Mouse (Mus musculus) embryonic facial prominence, embryonic 13.5 days (tissue): ENCODE results near the gene P2rx5. TPM values are rescaled to one million over a fixed set of nuclear protein-coding genes. Genes with fewer than 3 reads are reported as not detected.
A peak's percentile ranks its signal among the peaks of the same experiment; 100 is the strongest.

Source experiments
- ATAC-seq: fragments of 200-750 bp; cut with Nextera tagmentation; 2 replicates; pipeline ENCODE4 v1.8.0; 2017; ENCODE audit warnings: low read depth; ENCODE audit not compliant: insufficient number of reproducible peaks, insufficient read depth, low FRiP score, low TSS enrichment
- H3K27ac ChIP-seq: fragments of 300-500 bp; sonication (generic); 2 replicates; pipeline ENCODE4 v1.5.1; 2015; ENCODE audit warnings: moderate library complexity, mild to moderate bottlenecking, inconsistent platforms
- H3K27me3 ChIP-seq: fragments of 300-500 bp; sonication (generic); 2 replicates; pipeline ENCODE4 v1.6.1; 2015; ENCODE audit warnings: mild to moderate bottlenecking, inconsistent platforms
- H3K36me3 ChIP-seq: fragments of 300-500 bp; sonication (generic); 2 replicates; pipeline ENCODE4 v1.6.1; 2015; ENCODE audit warnings: mild to moderate bottlenecking, inconsistent platforms
- H3K4me1 ChIP-seq: fragments of 300-500 bp; sonication (generic); 2 replicates; pipeline ENCODE4 v1.6.1; 2015; ENCODE audit warnings: inconsistent platforms
- H3K4me2 ChIP-seq: fragments of 300-500 bp; sonication (generic); 2 replicates; pipeline ENCODE4 v1.6.1; 2015; ENCODE audit warnings: moderate library complexity, mild to moderate bottlenecking, inconsistent platforms
- H3K4me3 ChIP-seq: fragments of 300-500 bp; sonication (generic); 2 replicates; pipeline ENCODE4 v1.5.1; 2015; ENCODE audit warnings: mild to moderate bottlenecking, inconsistent platforms
- H3K9ac ChIP-seq: fragments of 300-500 bp; sonication (generic); 2 replicates; pipeline ENCODE4 v1.6.1; 2015; ENCODE audit warnings: mild to moderate bottlenecking, inconsistent platforms
- H3K9me3 ChIP-seq: fragments of 300-500 bp; sonication (generic); 2 replicates; pipeline ENCODE4 v1.6.1; 2016; ENCODE audit warnings: inconsistent platforms
- WGBS: fragments of 180-500 bp; shearing (Covaris S2); methylation state at CpG from one replicate; pipeline ENCODE4 v1.1.7; 2015; ENCODE audit warnings: mixed read lengths; 5-methylcytosine and 5-hydroxymethylcytosine counted together
- polyA plus RNA-seq: library from polyadenylated mRNA; unstranded; fragments of >200 nt; fragmentation: Nextera tagmentation; extraction: Ambion mirVana; gene quantifications from 2 replicates; pipeline ENCODE4 v1.2.1, GENCODE M21; 2015

The P2rx5 gene
- polyA plus RNA-seq, 1 experiment from 2014 or later = 0.25 TPM

GRCm38 (mm10) chr11:73146026-73146974, 13.9 kb upstream of the P2rx5 start:
- WGBS = 57% methylated on average over 11 of the region's 11 CpGs
- H3K4me2 ChIP-seq = no peak overlapping the region
- H3K4me1 ChIP-seq = no peaks in the 10 kb centered on the region
- no peaks in the 10 kb centered on the region for H3K36me3 ChIP-seq
- no peaks in the 10 kb centered on the region for H3K9me3 ChIP-seq
- ATAC-seq = no peak
- no peak overlapping the region for H3K4me3 ChIP-seq
- no peaks in the 10 kb centered on the region for H3K27me3 ChIP-seq
- no peak overlapping the region for H3K27ac ChIP-seq
- H3K9ac ChIP-seq = no peak overlapping the region

GRCm38 (mm10) chr11:73146975-73147365, 13.3 kb upstream of the P2rx5 start:
- H3K9me3 ChIP-seq = no peaks in the 10 kb centered on the region
- WGBS = 61% methylated on average over 7 of the region's 7 CpGs

GRCm38 (mm10) chr11:73148209-73148608, 12.0 kb upstream of the P2rx5 start:
- Histone ChIP-seq H3K27me3 (no peaks in the 10 kb centered on the region), H3K9ac (no peak overlapping the region), H3K27ac (no peak overlapping the region), H3K36me3 (no peaks in the 10 kb centered on the region), H3K9me3 (no peaks in the 10 kb centered on the region), H3K4me1 (no peaks in the 10 kb centered on the region), H3K4me2 (no peak overlapping the region), H3K4me3 (no peak overlapping the region)
- no peak for ATAC-seq
- WGBS = 82% methylated on average over 9 of the region's 9 CpGs

More at GRCm38 (mm10) chr11:73146975-73147365, 13.3 kb upstream of the P2rx5 start:
- Histone ChIP-seq H3K4me3 (no peak overlapping the region), H3K36me3 (no peaks in the 10 kb centered on the region), H3K27me3 (no peaks in the 10 kb centered on the region), H3K9ac (no peak overlapping the region), H3K4me2 (no peak overlapping the region), H3K27ac (no peak overlapping the region), H3K4me1 (no peaks in the 10 kb centered on the region)
- ATAC-seq = no peak

GRCm38 (mm10) chr11:73155071-73155470, 5.2 kb upstream of the P2rx5 start:
- Histone ChIP-seq H3K9me3 (no peaks in the 10 kb centered on the region), H3K4me1 (peaks cover 8% of the 10 kb centered on the region), H3K4me2 (no peak overlapping the region), H3K36me3 (no peaks in the 10 kb centered on the region), H3K4me3 (no peak overlapping the region), H3K27ac (no peak overlapping the region), H3K27me3 (peaks cover 25% of the 10 kb centered on the region), H3K9ac (no peak overlapping the region)
- no peak for ATAC-seq
- WGBS = 65% methylated on average over 6 of the region's 6 CpGs

- Histone ChIP-seq H3K4me1 (peaks cover 11% of the 10 kb centered on the region), H3K36me3 (no peaks in the 10 kb centered on the region), H3K4me3 (peak overlapping the region; percentile 51), H3K9me3 (no peaks in the 10 kb centered on the region), H3K9ac (peak overlapping the region; percentile 69), H3K27ac (no peak overlapping the region), H3K27me3 (peaks cover 43% of the 10 kb centered on the region), H3K4me2 (peak overlapping the region; percentile 86)
- no peak for ATAC-seq
- 25% methylated on average over 6 of the region's 6 CpGs for WGBS
Measured at GRCm38 (mm10) chr11:73160811-73161200, 585 bp downstream of the P2rx5 start.

- H3K27ac ChIP-seq = no peak overlapping the region
- no peaks in the 10 kb centered on the region for H3K9me3 ChIP-seq
- no peak overlapping the region for H3K9ac ChIP-seq
- 90% methylated on average over 4 of the region's 4 CpGs for WGBS
- H3K27me3 ChIP-seq = peaks cover 43% of the 10 kb centered on the region
- ATAC-seq = no peak
- H3K36me3 ChIP-seq = no peaks in the 10 kb centered on the region
- peaks cover 11% of the 10 kb centered on the region for H3K4me1 ChIP-seq
- H3K4me2 ChIP-seq = no peak overlapping the region
- no peak overlapping the region for H3K4me3 ChIP-seq
Measured at GRCm38 (mm10) chr11:73161616-73162015, 1.4 kb downstream of the P2rx5 start.

- no peak for ATAC-seq
- Histone ChIP-seq H3K4me2 (no peak overlapping the region), H3K27ac (no peak overlapping the region), H3K4me1 (peaks cover 11% of the 10 kb centered on the region), H3K9me3 (no peaks in the 10 kb centered on the region), H3K27me3 (peaks cover 42% of the 10 kb centered on the region), H3K36me3 (no peaks in the 10 kb centered on the region), H3K9ac (no peak overlapping the region), H3K4me3 (no peak overlapping the region)
- 83% methylated on average over 5 of the region's 5 CpGs for WGBS
Measured at GRCm38 (mm10) chr11:73162284-73162683, 2.1 kb downstream of the P2rx5 start.

GRCm38 (mm10) chr11:73168071-73168470, 7.8 kb downstream of the P2rx5 start:
- no peak for ATAC-seq
- Histone ChIP-seq H3K4me3 (no peak overlapping the region), H3K27ac (no peak overlapping the region), H3K27me3 (no peaks in the 10 kb centered on the region), H3K36me3 (peaks cover 13% of the 10 kb centered on the region; the same call in 1 of the 2 replicates), H3K4me2 (no peak overlapping the region), H3K9ac (no peak overlapping the region), H3K9me3 (no peaks in the 10 kb centered on the region), H3K4me1 (peaks cover 10% of the 10 kb centered on the region; the same call in 1 of the 2 replicates)
- 82% methylated on average over 8 of the region's 8 CpGs for WGBS

- peaks cover 10% of the 10 kb centered on the region; the same call in 1 of the 2 replicates for H3K4me1 ChIP-seq
- no peak overlapping the region for H3K27ac ChIP-seq
- H3K9me3 ChIP-seq = no peaks in the 10 kb centered on the region
- ATAC-seq = no peak
- no peak overlapping the region for H3K9ac ChIP-seq
- no peaks in the 10 kb centered on the region for H3K27me3 ChIP-seq
- 79% methylated on average over 6 of the region's 6 CpGs for WGBS
- H3K4me2 ChIP-seq = no peak overlapping the region
- H3K36me3 ChIP-seq = peaks cover 16% of the 10 kb centered on the region
- no peak overlapping the region for H3K4me3 ChIP-seq
Measured at GRCm38 (mm10) chr11:73168576-73168975, 8.4 kb downstream of the P2rx5 start.

- H3K4me2 ChIP-seq = no peak overlapping the region
- no peak overlapping the region for H3K27ac ChIP-seq
- no peak overlapping the region for H3K9ac ChIP-seq
- no peaks in the 10 kb centered on the region for H3K9me3 ChIP-seq
- H3K27me3 ChIP-seq = no peaks in the 10 kb centered on the region
- peaks cover 10% of the 10 kb centered on the region; the same call in 1 of the 2 replicates for H3K4me1 ChIP-seq
- peaks cover 22% of the 10 kb centered on the region for H3K36me3 ChIP-seq
- no peak for ATAC-seq
- 41% methylated on average over 4 of the region's 4 CpGs for WGBS
- no peak overlapping the region for H3K4me3 ChIP-seq
Measured at GRCm38 (mm10) chr11:73169231-73169630, 9.0 kb downstream of the P2rx5 start.

GRCm38 (mm10) chr11:73172186-73172585, 12.0 kb downstream of the P2rx5 start:
- no peak overlapping the region for H3K4me2 ChIP-seq
- peak overlapping the region; percentile 40; the same call in 1 of the 2 replicates for H3K9ac ChIP-seq
- no peak overlapping the region for H3K27ac ChIP-seq
- peaks cover 22% of the 10 kb centered on the region for H3K4me1 ChIP-seq
- peaks cover 27% of the 10 kb centered on the region for H3K36me3 ChIP-seq
- no peaks in the 10 kb centered on the region for H3K9me3 ChIP-seq
- no peak for ATAC-seq
- H3K27me3 ChIP-seq = no peaks in the 10 kb centered on the region
- WGBS = 58% methylated on average over 5 of the region's 5 CpGs
- no peak overlapping the region for H3K4me3 ChIP-seq

- no peaks in the 10 kb centered on the region for H3K9me3 ChIP-seq
- no peaks in the 10 kb centered on the region for H3K27me3 ChIP-seq
- H3K4me2 ChIP-seq = peak overlapping the region; percentile 72
- WGBS = 39% methylated on average over 8 of the region's 8 CpGs
- peaks cover 34% of the 10 kb centered on the region for H3K4me1 ChIP-seq
- H3K9ac ChIP-seq = peak overlapping the region; percentile 95
- H3K36me3 ChIP-seq = peaks cover 39% of the 10 kb centered on the region
- H3K4me3 ChIP-seq = peak overlapping the region; percentile 98
- H3K27ac ChIP-seq = no peak overlapping the region
- ATAC-seq = no peak
Measured at GRCm38 (mm10) chr11:73175612-73176011, 15.4 kb downstream of the P2rx5 start.
